Mouse (Mus musculus): ENCODE data around the gene Thoc6. TPM values are rescaled to one million over a fixed set of nuclear protein-coding genes. Genes with fewer than 3 reads are reported as not detected.

The Thoc6 gene
- polyA plus RNA-seq, 1 experiment from 2014 or later: 53.4 TPM

GRCm38 (mm10) chr17:23675564-23676281 is 2.0 kb upstream of the Thoc6 start:
- H3K27ac ChIP-seq: peak overlapping the region; percentile 84
- H3K9me3 ChIP-seq (replicated peaks): no peaks in the 10 kb centered on the region
- peaks cover 41% of the 10 kb centered on the region for H3K27me3 ChIP-seq
- H3K36me3 ChIP-seq: no peaks in the 10 kb centered on the region
- peak overlapping the region; percentile 59; the same call in 1 of the 2 replicates for H3K9ac ChIP-seq
- peak overlapping the region; percentile 89 for H3K4me2 ChIP-seq
- peaks cover 65% of the 10 kb centered on the region for H3K4me1 ChIP-seq
- 12% methylated on average over 14 of the region's 15 CpGs for WGBS
- H3K4me3 ChIP-seq (replicated peaks): peak overlapping the region; percentile 58
- no peak for ATAC-seq (replicated peaks; ENCODE audit: low FRiP score)

- 21% methylated on average over 5 of the region's 5 CpGs for WGBS
- H3K9ac ChIP-seq: no peak overlapping the region
Measured at GRCm38 (mm10) chr17:23675127-23675526, 1.4 kb upstream of the Thoc6 start.

GRCm38 (mm10) chr17:23674271-23674952 is 730 bp upstream of the Thoc6 start:
- H3K27me3 ChIP-seq: peaks cover 28% of the 10 kb centered on the region
- H3K4me1 ChIP-seq: peaks cover 54% of the 10 kb centered on the region
- H3K4me2 ChIP-seq: peak overlapping the region; percentile 89
- H3K9me3 ChIP-seq (replicated peaks): no peaks in the 10 kb centered on the region
- H3K4me3 ChIP-seq (replicated peaks): peak overlapping the region; percentile 75
- peak overlapping the region; percentile 90 for H3K27ac ChIP-seq
- WGBS: 39% methylated on average over 9 of the region's 9 CpGs
- peak overlapping the region; percentile 58 for H3K9ac ChIP-seq
- no peak for ATAC-seq (replicated peaks; ENCODE audit: low FRiP score)
- peaks cover 13% of the 10 kb centered on the region for H3K36me3 ChIP-seq

More at GRCm38 (mm10) chr17:23675127-23675526, 1.4 kb upstream of the Thoc6 start:
- H3K4me3 ChIP-seq (replicated peaks): peak overlapping the region; percentile 58
- peak overlapping the region; percentile 84; the same call in 1 of the 2 replicates for H3K27ac ChIP-seq
- no peaks in the 10 kb centered on the region for H3K9me3 ChIP-seq (replicated peaks)
- no peak for ATAC-seq (replicated peaks; ENCODE audit: low FRiP score)
- peaks cover 61% of the 10 kb centered on the region for H3K4me1 ChIP-seq
- peaks cover 35% of the 10 kb centered on the region for H3K27me3 ChIP-seq
- peaks cover 6% of the 10 kb centered on the region; the same call in 1 of the 2 replicates for H3K36me3 ChIP-seq
- peak overlapping the region; percentile 89 for H3K4me2 ChIP-seq

- Histone ChIP-seq H3K4me3 (replicated peaks) (peak overlapping the region; percentile 75), H3K4me1 (peaks cover 45% of the 10 kb centered on the region), H3K27ac (no peak overlapping the region), H3K36me3 (peaks cover 30% of the 10 kb centered on the region), H3K4me2 (peak overlapping the region; percentile 89), H3K9me3 (replicated peaks) (no peaks in the 10 kb centered on the region), H3K27me3 (peaks cover 12% of the 10 kb centered on the region), H3K9ac (no peak overlapping the region)
- WGBS: 50% methylated on average over 3 of the region's 3 CpGs
- no peak for ATAC-seq (replicated peaks; ENCODE audit: low FRiP score)
Measured at GRCm38 (mm10) chr17:23672761-23673160, 921 bp downstream of the Thoc6 start.

GRCm38 (mm10) chr17:23671519-23671918 is 2.2 kb downstream of the Thoc6 start:
- Histone ChIP-seq H3K27ac (no peak overlapping the region), H3K9ac (no peak overlapping the region), H3K27me3 (peaks cover 9% of the 10 kb centered on the region; the same call in 1 of the 2 replicates), H3K4me2 (no peak overlapping the region), H3K4me3 (replicated peaks) (no peak overlapping the region), H3K9me3 (replicated peaks) (no peaks in the 10 kb centered on the region), H3K36me3 (peaks cover 41% of the 10 kb centered on the region), H3K4me1 (peaks cover 35% of the 10 kb centered on the region)
- 90% methylated on average over 3 of the region's 3 CpGs for WGBS
- ATAC-seq (replicated peaks; ENCODE audit: low FRiP score): no peak

- no peak overlapping the region for H3K9ac ChIP-seq
- no peak overlapping the region for H3K27ac ChIP-seq
- peaks cover 26% of the 10 kb centered on the region for H3K4me1 ChIP-seq
- no peak overlapping the region for H3K4me3 ChIP-seq (replicated peaks)
- no peak for ATAC-seq (replicated peaks; ENCODE audit: low FRiP score)
- H3K36me3 ChIP-seq: peaks cover 43% of the 10 kb centered on the region
- no peak overlapping the region for H3K4me2 ChIP-seq
- H3K9me3 ChIP-seq (replicated peaks): no peaks in the 10 kb centered on the region
- H3K27me3 ChIP-seq: no peaks in the 10 kb centered on the region
- 95% methylated on average over 7 of the region's 7 CpGs for WGBS
Measured at GRCm38 (mm10) chr17:23670516-23671074, 3.1 kb downstream of the Thoc6 start.

GRCm38 (mm10) chr17:23665511-23665910 is 8.2 kb downstream of the Thoc6 start:
- H3K27ac ChIP-seq: no peak overlapping the region
- H3K4me1 ChIP-seq: peaks cover 13% of the 10 kb centered on the region
- no peak overlapping the region for H3K4me2 ChIP-seq
- H3K9ac ChIP-seq: no peak overlapping the region
- 0 out of 2 replicates have a peak, but pooled peaks have one; percentile 13 for ATAC-seq (replicated peaks; ENCODE audit: low FRiP score)
- H3K9me3 ChIP-seq (replicated peaks): no peaks in the 10 kb centered on the region
- 79% methylated on average over 14 of the region's 14 CpGs for WGBS
- H3K4me3 ChIP-seq (replicated peaks): no peak overlapping the region
- H3K27me3 ChIP-seq: peaks cover 30% of the 10 kb centered on the region
- H3K36me3 ChIP-seq: peaks cover 41% of the 10 kb centered on the region

- Histone ChIP-seq H3K9ac (no peak overlapping the region), H3K4me1 (peaks cover 16% of the 10 kb centered on the region), H3K36me3 (peaks cover 32% of the 10 kb centered on the region), H3K27ac (no peak overlapping the region), H3K4me3 (replicated peaks) (no peak overlapping the region), H3K27me3 (peaks cover 39% of the 10 kb centered on the region), H3K9me3 (replicated peaks) (no peaks in the 10 kb centered on the region), H3K4me2 (no peak overlapping the region)
- ATAC-seq (replicated peaks; ENCODE audit: low FRiP score): peak; percentile 11
- 12% methylated on average over 5 of the region's 5 CpGs for WGBS
Measured at GRCm38 (mm10) chr17:23664556-23665021, 9.1 kb downstream of the Thoc6 start.

- ATAC-seq (replicated peaks; ENCODE audit: low FRiP score): no peak
- Histone ChIP-seq H3K4me1 (peaks cover 16% of the 10 kb centered on the region), H3K36me3 (peaks cover 2% of the 10 kb centered on the region; the same call in 1 of the 2 replicates), H3K4me2 (peak overlapping the region; percentile 59; the same call in 1 of the 2 replicates), H3K9ac (no peak overlapping the region), H3K9me3 (replicated peaks) (no peaks in the 10 kb centered on the region), H3K4me3 (replicated peaks) (no peak overlapping the region), H3K27ac (no peak overlapping the region), H3K27me3 (peaks cover 53% of the 10 kb centered on the region)
- 3% methylated on average over 9 of the region's 9 CpGs for WGBS
Measured at GRCm38 (mm10) chr17:23661526-23661925, 12.2 kb downstream of the Thoc6 start.

GRCm38 (mm10) chr17:23660876-23661200 is 12.8 kb downstream of the Thoc6 start:
- ATAC-seq (replicated peaks; ENCODE audit: low FRiP score): no peak
- H3K27me3 ChIP-seq: peaks cover 53% of the 10 kb centered on the region
- no peak overlapping the region for H3K27ac ChIP-seq

GRCm38 (mm10) chr17:23660117-23660875 is 13.4 kb downstream of the Thoc6 start, which contains the start of gene Bicdl2:
TSS of gene Bicdl2 (plus strand) at chr17:23660506.
- peaks cover 53% of the 10 kb centered on the region for H3K27me3 ChIP-seq
- no peak within 1 kb of the TSS for H3K27ac ChIP-seq
- H3K4me2 ChIP-seq: peak within 1 kb of the TSS; percentile 59
- ATAC-seq (replicated peaks; ENCODE audit: low FRiP score): peak; percentile 40; the same call in 1 of the 2 replicates
- H3K9me3 ChIP-seq (replicated peaks): no peaks in the 10 kb centered on the region
- H3K4me3 ChIP-seq (replicated peaks): peak within 1 kb of the TSS; percentile 41
- H3K36me3 ChIP-seq: no peaks in the 10 kb centered on the region
- no peak within 1 kb of the TSS for H3K9ac ChIP-seq
- peaks cover 16% of the 10 kb centered on the region for H3K4me1 ChIP-seq
- 4% methylated on average over 27 of the region's 27 CpGs for WGBS

More at GRCm38 (mm10) chr17:23660876-23661200, 12.8 kb downstream of the Thoc6 start:
- Histone ChIP-seq H3K9me3 (replicated peaks) (no peaks in the 10 kb centered on the region), H3K4me1 (peaks cover 16% of the 10 kb centered on the region), H3K9ac (no peak overlapping the region), H3K36me3 (no peaks in the 10 kb centered on the region), H3K4me3 (replicated peaks) (peak overlapping the region; percentile 41), H3K4me2 (peak overlapping the region; percentile 59)
- WGBS: 1% methylated on average over 14 of the region's 14 CpGs

Data from kidney, embryonic 15.5 days (tissue).